Mouse (Mus musculus) cerebellum, postnatal 14 days (tissue): ENCODE results near the gene Adap1.

Experiments
- DNase-seq, 2 experiments: peaks; one replicate each; pipeline ENCODE4 v3.0.0; 2021; ENCODE audit warnings: mixed read lengths in 2 of 2

Gene Adap1

DNA sequence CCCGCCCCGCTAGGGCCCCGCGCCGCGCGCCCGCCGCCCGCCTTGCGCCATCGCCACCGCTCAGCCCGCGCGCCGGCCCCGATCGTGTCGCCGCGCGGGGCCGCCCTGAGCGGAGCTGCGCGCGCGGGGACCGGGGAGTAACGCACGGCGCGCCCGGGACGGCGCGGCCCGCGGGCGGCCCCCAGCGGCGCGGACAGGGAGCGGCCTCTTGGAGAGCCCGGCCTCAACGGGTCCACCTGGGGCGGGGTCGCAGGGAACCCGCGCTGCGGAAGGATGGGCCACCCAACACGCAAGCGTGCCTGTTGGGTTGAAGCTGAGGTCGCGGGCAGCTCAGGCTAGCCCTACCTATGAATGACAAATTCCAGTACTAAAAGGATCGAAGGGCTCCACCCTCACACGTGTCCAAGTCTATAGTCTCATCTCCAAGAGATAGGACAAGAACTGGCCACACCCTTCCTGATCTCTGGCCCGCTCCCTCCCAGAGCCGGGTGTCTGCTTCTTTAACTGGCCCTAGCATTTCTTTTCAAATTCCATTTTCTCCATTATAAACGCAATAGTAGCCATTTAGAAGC lies at the start of gene Adap1:
TSS of gene Adap1 (minus strand) at position 228 of the 572 bp plus-strand sequence.
- DNase-seq, result peak; percentile 71 to 80

DNA sequence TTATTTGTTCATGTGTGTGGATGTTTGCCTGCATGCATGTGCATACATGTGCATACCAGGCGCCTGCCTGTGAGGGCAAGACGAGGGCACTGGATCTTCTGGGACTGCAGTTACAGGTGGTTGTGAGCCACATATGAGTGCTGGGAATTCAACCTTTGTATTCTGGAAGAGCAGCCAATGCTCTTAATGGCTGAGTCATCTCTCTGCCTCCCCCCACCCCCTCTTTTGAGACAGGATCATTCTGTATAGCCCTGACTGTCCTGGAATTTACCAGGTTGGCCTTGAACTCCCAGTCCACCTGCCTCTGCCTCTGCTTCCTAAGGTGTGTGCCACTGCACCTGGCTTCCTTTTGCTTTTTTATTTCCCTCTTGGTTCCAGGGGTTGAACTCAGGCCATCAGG lies 49.4 kb upstream of the Adap1 start:
- no peak for DNase-seq

DNA sequence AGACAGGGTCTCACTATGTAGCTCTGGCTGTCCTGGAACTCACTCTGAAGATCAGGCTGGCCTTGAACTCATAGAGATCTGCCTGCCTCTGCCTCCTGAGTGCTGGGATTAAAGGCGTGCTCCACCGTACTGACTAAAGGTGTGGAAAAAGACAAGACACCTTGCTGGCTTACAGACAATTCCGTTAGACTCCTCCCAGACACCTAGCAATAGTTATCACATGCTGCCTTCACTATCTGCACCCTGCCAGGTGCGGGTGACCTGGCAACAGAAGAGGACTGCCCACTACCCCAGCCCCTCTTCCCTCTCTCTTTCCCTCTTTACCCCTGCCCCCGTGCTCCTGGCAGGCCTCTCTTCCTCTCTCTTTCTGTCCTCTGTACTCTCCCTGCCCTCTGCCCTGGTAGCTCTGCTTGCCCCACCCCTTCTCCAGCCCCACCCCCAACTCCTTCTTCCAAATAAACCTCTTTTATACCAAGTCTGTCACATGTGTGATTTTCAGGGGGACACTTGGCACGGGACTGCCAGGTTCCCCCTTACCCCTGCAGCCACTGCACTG lies 48.5 kb upstream of the Adap1 start:
- DNase-seq, result no peak

DNA sequence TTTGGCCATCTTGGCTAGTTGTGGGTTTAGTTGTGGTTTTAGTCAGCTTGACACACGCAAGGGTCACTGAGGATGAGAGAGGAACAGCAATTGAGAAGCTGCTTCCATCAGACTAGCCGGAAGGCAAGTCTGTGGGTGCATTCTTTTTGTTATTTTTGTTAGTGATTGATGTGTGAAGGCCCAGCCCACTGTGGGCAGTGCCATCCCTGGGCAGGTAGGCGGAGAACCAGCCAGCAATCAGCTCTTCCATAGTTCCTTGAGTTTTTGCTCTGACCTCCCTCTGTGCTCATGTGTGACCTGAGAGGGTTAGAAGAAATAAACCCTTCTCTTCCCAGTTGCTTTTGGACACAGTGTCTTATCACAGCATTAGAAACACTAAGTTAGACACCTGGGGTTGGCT lies 47.7 kb upstream of the Adap1 start:
- DNase-seq, result no peak

DNA sequence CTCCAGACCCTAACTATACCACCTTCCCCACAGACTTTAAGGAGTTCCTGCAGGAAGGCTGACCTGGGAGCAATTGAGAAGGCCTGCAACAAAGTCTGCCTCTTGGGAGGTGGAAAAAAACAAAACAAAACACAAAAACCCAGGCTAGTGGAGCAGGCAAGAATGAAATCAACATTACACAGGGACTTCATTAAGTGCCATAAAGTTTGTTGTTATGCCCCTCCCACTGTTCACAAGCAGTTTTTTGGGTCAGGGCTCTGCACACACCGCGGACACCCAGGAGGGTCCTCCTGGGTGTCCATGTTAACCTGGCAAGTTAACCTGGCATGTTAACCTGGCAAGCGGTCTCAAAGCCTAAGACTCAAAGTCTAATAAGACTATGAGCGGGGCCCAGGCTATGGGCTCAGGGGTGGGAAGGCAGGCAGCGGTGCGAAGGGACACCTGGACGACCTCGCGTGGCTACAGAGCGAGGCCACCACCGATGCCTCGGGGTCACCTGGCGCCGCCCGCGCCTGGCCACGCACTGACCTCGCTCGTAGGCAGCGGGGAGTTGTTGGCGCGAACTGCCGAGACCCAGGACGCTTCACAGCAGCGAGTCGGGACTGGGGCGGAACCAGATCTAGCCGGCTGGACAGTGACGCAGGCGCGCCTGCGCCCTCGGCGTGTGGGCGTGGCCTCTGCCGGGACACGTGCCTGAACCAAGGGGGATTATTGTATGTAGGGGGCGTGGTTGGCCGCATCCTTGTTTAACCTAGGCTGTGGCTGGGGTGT lies 46.4 kb upstream of the Adap1 start:
- DNase-seq, result peak; percentile 90 to 93

DNA sequence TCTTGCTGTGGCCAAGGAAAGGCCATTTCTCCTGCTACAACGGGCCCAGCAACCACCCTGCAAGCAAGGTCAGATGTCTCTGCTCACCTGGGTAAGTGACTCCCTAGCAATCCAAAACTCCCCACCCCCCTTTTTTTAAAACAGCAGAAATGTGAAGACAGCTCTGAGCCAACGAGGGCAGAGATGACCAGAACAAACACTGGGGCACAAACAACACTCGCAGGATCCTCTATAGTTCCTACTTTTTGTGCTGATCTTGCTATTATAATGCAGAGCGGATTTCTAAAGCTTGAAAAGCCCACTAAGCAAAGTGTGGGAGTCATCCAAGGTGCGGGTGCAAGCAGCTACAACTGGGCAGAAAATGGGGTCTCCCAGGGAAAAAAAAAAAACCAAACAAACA lies 45.7 kb upstream of the Adap1 start:
- no peak for DNase-seq

DNA sequence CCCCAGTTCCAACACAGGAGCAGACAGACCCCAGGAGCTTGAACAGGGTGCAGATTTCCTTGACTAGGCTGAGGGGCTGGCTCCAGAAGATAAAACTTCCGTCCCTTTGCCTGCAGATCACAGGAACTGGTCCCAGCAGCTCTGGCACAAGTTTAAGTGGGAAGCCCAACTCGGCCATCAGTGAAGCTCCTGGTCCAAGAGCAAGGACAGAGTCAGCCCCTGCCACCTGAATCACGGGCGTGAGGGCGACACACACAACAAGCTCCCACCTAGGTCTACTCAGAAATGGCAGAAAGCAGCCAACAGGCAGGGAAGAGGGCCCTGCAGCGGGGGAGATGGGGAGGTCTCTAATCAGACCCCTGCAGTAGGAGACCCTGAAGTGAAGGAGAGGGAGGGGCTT lies 44.9 kb upstream of the Adap1 start:
- DNase-seq, result no peak

DNA sequence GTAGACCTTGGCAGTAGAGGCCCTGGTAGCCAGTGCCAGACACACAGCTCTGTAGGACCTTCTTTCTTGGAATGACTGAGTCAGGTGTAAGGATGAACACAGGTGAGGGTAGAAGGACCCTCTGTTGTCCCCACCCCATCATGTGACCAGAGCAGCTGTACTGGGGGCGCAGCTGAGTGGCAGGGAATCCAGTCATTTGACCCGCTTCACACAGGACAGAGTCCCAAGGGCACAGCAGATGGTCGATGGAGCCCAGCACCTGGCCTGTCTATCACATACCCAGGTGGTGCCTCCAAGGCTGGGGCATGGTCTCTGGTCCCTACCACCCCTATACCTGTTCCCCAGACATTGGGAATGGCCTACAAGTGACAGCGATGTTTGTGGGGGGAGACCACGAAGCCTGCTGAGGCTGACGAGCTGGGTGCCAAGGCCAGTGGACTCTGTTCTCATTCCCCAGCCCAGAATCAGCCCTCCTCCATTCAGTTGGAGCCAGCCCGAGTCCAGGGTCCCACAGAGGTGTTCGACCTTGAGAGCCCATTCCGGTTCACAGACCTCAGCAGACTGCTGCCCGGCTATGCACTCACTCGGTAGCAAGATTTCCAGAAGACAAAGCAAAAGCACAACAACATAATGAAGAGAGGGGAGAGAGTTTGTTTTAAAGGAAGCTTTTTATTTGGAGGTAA lies 43.4 kb upstream of the Adap1 start:
- no peak for DNase-seq

DNA sequence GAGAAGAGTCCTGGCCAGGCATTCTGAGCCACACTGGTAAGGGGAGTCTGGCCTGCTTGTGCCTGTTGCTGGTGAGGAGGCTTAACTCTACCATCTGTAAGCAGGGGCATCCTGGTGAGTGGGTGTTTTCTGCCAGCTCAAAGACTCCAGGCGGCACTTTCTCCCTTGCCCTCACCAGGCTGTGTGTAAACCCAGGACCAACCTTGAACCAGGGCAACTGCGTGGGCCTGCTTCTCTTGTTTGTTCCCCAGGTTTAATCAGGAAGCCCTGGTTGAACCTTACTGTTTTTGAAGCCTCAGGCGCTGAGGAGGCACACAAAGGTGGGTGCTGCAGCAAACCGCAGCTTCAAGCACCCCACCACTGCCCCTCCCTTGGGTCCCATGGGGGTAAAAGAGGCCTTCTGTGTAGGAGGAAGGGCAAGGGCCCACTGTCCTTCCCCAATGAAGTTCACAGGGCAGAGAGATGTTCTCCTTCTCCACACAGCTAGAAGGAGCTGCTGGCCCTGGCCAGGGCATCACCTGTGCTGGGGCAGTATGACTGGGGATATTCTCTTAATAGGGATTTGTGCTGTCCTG lies 42.5 kb upstream of the Adap1 start:
- DNase-seq, result no peak

DNA sequence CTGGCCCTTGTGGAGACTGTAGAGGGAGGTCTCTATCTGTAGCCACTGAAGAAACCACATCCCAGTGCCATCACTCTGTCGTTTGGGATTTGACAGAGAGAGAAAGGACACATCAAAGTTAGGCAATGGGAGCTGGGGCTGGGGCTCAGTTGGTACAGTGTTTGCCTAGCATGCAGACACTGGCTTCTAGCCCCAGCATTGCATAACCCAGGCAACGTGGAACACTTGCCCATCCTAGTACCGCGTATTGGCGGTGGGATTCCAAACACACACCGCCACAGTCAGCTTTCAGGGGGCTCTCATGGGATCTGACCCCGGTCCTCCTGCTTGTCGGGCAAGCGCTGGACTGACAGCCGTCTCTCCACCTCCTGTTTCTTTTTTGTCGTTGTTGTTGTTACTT lies 41.1 kb upstream of the Adap1 start:
- DNase-seq, result no peak

DNA sequence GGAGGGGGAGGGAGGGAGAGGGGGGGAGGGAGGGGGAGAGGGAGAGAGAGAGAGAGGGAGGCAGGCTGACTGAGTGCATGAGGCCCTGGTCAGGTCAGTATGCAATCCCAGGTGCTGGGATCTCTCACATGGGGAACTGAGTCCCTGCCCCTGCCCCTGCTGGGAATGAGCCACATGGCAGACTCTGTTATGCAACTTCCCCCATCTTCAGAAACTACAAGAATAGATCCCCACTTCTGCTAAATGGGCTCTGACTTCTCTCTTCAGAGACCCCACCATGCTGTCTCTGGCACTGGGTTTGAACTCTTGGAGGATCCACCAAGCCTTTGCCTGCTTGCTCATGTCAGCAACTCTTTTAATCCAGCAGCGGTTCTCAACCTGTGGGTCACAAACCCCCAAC lies 40.4 kb upstream of the Adap1 start:
- no peak for DNase-seq

DNA sequence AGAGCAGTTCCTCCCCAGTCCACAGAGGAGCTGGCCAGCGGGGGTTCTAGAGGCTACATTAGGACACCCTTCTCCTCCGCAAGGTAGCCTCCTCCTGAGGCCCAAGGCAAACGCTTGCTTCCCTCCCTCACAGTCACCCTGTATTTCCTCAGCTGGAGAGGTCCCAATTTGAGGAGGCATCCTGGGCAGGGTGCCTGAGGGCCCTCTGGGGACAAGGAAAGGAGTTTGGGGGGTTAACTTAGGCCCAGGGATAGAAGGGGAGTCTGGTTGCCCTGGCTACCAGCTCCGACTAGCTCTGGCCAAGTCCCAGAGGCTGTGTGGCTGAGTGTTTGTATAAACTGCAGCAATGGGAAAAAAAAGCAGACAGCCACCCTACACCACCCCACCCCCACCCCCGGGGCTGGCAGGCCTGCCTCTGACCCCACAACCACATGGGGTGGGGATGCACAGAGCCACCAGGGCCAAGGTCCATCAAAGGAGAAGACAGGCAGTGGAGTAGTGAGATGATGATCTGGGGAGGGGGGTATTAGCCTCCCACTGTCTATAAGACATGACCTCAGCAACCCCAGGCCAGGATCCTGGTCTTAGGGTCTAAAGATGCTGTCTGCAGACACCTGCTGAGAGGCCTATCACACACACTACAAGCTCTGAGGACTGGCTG lies 39.6 kb upstream of the Adap1 start:
- DNase-seq, result peak in 1 of 2 experiments; percentile 68

DNA sequence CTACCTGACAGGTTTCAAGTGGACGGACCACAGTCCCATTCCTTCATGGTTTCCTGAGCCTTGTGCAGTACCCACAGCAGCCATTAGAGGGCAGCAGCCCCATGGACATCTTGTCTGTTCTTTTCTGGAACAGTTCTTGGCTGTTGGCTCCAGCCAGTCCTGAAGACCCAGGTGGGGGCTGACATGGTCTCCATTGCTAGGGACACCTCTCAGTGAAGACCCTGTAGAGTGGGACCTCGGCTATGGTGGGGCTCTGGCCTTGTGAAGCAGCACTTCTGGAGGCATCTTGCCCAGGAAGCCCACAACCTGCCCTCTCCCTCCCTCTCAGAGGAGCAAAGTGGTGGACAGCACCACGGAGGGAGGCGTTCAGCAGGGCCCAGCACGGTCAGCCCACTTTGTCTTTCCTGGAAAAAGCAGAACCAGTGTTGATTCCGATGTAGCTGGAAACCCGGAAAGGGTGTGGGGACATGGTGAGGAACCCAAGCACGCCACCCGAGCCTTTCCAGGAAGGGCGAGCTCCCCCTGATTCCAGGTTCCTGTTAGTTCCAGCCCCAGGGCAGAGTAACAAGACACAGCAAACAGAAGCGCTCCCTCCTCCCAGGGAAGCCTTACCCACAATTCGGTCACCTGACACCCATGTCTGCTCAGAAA lies 39.0 kb upstream of the Adap1 start:
- peak; percentile 99 to 100 for DNase-seq

DNA sequence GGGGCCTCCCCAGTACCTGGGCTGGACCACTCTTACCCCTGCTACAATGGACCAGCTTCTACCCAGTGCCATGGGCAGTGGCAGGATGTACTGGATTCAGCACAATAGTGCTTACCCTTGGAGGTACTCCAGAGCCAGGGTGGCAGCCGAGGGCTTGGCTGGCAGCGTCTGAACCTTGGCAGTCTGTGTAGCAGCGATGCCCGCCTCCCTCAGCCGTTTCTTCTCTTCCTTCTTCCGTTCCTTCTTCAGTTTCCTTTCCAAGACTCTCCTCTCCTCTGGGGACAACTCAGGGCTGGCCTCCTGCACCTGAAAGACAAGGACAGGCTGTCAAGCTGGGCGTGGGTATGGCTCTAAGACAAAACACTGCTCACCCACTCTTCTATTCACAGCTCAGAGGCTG lies 38.4 kb upstream of the Adap1 start:
- DNase-seq, result peak; percentile 84 to 86

DNA sequence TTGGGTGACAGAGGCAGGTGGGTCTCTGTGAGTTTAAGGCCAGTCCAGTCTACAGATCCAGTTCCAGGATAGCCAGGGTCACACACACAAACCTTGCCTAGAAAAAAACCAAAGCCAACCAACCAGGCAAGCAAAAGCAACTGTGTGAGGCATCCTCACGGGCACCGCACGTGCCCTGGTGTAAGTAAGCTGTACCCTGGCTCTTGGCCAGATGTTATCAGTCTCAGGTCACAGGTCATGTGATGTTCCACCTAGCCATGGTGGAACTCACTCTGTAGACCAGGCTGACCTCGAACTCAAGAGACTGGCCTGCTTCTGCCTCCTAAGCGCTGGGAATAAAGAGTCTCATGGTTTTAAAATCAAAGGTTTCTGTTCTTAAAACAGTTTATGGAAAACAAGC lies 33.8 kb upstream of the Adap1 start:
- no peak for DNase-seq

DNA sequence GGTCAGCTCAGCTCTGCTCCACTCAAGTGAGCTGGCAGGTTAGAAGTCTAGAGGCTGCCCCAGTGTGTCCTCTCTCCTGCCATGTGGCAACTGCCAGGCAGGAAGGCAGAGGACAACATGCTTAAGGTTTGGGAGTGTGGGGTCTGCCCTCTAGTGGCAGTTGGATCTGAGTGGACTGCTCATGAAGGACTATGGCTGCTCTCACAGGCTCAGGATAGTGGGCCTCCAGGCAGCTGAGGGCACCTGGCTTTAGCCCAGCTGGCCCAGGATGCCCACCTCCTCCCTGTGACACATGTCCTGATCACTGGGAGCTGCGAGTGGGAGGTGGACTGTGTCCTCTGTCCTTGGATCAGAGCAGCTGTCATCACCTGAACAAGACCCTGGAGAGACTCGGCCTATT lies 33.2 kb upstream of the Adap1 start:
- DNase-seq, result peak; percentile 74 to 82

DNA sequence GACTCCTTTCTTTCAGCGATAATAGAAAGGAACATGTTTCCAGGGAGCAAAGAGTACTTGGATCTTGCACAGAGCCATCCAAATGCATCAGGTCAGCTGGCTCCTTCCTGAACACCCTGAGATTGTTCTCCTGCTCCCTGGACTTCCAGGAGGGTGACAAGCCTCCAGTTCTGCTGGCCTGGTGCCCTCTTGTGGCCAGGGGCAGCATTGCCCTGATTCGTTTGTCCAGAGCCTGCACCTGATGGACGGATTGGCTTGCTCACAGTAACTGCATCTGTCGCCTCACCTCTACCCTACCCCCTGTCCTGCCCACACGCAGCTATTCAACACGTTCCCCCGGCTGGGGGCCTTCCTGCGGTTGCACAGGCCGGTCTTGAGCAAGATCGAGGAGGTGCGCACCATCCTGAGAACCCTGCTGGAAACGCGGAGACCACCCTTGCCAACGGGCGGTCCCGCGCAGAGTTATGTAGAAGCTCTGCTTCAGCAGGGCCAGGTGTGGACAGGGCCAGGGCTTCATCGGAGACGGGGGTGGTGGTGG lies 29.9 kb upstream of the Adap1 start:
- peak; percentile 94 to 96 for DNase-seq

DNA sequence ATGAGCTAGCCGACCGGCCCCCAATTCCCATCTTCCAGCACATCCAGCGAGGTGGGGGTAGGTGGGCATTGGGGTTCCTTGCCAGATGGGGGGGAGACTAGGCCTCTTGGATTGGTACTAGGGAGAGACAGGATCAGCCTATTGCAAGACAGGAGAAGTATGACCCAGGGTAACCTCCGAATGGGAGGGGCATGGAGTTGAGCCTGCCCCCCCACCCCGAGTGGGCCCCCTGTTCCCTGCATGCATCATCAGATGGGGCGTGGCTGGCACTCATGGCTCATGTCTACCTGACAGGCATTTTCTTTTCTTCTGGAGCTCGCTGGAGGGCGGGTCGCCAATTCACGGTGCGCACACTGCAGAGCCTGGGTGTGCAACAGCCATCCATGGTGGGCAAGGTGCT lies 28.5 kb upstream of the Adap1 start:
- no peak for DNase-seq

DNA sequence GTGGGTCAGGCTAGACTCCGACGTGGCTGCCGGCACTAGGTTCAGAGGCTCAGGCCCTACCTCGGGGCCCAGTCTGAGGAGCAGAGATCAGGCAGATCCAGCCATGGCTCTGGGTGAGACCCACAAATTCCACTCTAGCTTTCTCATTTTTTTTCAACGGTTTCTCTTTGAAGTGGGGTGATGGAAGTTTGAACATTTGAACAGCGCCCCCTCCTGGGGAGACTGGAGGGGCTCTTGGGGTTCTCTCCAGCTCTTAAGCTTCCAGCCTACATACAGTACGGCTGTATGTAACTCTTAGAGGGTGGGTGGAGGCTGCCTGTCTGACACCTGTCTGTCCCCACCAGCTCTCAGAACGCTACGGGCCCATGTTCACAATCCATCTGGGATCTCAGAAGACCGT lies 28.1 kb upstream of the Adap1 start:
- no peak for DNase-seq

DNA sequence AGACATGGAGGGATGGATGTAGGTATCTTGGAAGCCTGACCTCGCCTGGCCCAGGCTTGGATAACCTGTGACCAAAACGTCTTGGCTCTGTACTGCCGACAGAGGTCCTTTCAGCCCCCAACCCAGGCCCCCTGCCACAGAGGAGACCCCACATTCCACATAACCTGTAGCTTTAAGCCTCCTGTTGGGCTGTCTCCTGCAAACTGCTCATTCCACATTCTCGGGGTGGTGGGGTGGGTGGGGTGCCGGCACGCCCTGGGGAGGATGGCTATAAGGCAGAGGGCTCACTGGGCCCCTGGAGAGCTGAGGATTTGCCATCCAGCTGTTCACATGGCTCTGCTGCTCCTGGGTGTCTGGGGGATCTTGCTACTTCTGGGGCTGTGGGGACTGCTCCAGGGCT lies 26.9 kb upstream of the Adap1 start, which contains the start of gene Cyp2w1:
TSS of gene Cyp2w1 (plus strand) at position 301 of the 400 bp plus-strand sequence.
- DNase-seq, result no peak

DNA sequence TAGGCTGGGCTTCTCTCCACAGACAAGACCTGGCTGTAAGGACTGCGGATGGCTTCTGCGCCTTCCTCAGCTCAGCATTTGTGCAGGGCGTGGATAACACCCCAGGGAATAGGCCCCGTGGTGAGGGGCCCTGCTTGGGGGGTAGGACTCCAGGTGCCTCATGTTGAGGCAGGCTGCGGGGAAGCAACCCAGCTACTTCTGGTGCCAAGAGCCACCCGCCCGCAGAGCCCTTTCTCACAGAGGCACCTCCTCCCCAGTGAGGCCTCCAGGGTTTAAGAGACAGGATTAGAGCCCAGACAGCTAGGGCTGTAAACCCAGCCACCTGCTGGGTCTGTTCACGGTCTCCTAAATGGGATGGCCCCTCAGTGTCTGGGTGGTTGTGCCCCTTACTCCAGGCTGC lies 26.2 kb upstream of the Adap1 start:
- no peak for DNase-seq

DNA sequence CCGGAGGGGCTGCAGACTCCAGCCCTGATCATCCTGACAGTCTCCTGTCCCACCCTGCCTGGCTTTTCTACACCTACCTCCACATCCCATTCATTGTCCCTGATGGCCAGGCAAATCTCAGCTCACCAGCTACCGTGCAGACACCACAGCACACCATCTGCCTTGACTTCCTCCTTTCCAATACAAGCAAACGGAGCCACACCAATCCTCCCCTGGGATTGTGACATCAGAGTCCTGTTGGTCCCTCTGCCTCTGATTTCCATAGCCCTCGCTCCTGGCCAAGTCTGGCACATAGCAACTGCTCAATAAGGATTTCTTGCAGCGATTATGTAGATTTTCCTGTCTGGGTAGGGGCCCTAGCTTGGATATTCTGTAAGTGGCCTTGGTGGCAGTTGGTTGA lies 25.7 kb upstream of the Adap1 start, which contains the start of gene Cox19:
TSS of gene Cox19 (minus strand) at position 285 of the 400 bp plus-strand sequence.
- DNase-seq, result no peak
